Mouse (Mus musculus) layer of hippocampus, adult 18-20 months (tissue): ENCODE data around the gene Krtap22-2. TPM values are rescaled to one million over a fixed set of nuclear protein-coding genes. Genes with fewer than 3 reads are reported as not detected.
"Not testable (repeated sequence)": the region's sequence is repeated elsewhere in the genome, so short reads cannot be mapped to it uniquely, and the experiment has no call there.

ENCODE experiments used
- DNase-seq, 2 experiments: peaks; one replicate each; pipeline ENCODE4 v3.0.0; 2022; ENCODE audit warnings: low spot score in 2 of 2
- long read RNA-seq: library from polyadenylated mRNA; stranded (forward); transcript quantifications from one replicate; pipeline ENCODE4 v2.0.0, GENCODE M21; 2021
- total RNA-seq, 2 experiments: library from RNA; stranded (reverse); gene quantifications; 2 replicates each; pipeline ENCODE4 v1.2.3; 2021

The Krtap22-2 gene
- not detected for total RNA-seq
- long read RNA-seq = 0 reads

- no peak for DNase-seq
Measured at GRCm38 (mm10) chr16:89010659-89011058, at the start of gene Krtap22-2. TSS of gene Krtap22-2 (minus strand) at chr16:89010759.

- no peak for DNase-seq
Measured at GRCm38 (mm10) chr16:89047783-89048182, 37.2 kb upstream of the Krtap22-2 start, which contains the start of gene Krtap6-5. TSS of gene Krtap6-5 (minus strand) at chr16:89047883.

- not testable (repeated sequence) for DNase-seq
Measured at GRCm38 (mm10) chr16:89041372-89041771, 30.8 kb upstream of the Krtap22-2 start, which contains the start of gene Gm10228. TSS of gene Gm10228 (minus strand) at chr16:89041472.

GRCm38 (mm10) chr16:89031399-89031798, 20.8 kb upstream of the Krtap22-2 start, which contains the start of gene Krtap6-1:
TSS of gene Krtap6-1 (plus strand) at chr16:89031699.
- DNase-seq = not testable (repeated sequence)

DNA sequence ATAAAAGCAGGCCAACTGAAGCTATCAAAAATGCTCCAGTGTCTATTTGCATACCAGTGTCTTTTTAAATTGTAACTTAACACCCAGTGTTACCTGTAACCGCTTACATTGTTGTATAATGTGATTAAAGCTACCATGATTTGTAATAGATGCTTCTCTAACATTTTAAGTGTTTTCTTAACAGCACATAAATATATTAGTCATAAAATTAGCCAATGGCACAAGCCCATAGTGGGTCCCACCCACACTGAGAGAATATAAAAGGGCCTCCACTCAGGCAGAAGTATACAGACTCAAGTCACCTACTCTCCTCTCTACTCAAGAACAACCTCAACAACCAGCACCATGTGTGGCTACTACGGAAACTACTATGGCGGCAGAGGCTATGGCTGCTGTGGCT, 4.4 kb upstream of the Krtap22-2 start, which contains the start of gene Gm10229:
Gene Gm10229 (plus strand): TSS at position 301 of the 400 bp plus-strand sequence.
- DNase-seq = not testable (repeated sequence)

DNA sequence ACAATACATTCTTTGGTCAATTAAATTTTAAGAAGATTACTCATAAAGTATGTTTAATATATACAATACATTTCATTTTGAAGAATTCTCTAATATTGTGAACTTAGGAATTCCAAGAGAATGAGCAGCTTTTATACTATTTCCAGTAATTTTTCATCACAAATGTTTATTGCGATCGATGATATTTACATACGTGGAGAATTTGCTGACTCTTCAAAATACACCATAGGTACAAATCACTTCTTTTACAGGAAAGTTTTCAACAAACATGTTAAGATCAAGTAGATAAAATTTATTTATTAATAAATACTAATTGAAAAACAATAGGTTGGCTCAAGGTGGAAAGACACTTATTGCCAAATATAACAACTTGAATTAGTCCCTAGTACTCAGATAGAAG, 3.4 kb upstream of the Krtap22-2 start:
- no peak for DNase-seq

DNA sequence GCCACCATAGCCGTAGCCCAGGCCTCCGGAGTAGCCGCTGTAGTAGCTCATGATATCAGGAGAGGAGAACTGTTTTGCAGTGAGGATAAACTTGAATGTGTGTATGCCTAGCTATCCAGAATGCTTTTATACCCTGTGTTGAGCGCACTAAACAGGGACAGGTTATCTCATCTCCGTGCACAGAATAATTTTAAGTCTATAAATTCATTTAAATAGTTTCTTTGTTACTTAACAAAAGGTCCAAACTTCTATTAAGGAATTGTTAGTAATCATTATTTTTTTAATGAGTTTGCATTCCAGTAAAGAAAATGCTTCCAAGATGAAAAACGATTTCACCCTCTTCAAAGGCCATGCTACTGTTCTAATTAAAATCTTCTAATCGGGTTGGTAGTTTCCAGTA, 47.8 kb downstream of the Krtap22-2 start, which contains the start of gene Krtap16-3:
Gene Krtap16-3 (minus strand): TSS at position 101 of the 400 bp plus-strand sequence.
- no peak for DNase-seq

Other genes with a start within 250 kb of the Krtap22-2 start
- gene 2310057N15Rik, start 236.6 kb downstream of the Krtap22-2 start, total RNA-seq = not detected
- gene Gm5965, start 232.9 kb downstream of the Krtap22-2 start, total RNA-seq = not detected
- gene Gm20741, start 198.5 kb downstream of the Krtap22-2 start, total RNA-seq = not detected
- not detected for gene Krtap15, start 190.5 kb downstream of the Krtap22-2 start, total RNA-seq
- not detected for gene Krtap14, start 184.6 kb downstream of the Krtap22-2 start, total RNA-seq
- gene Krtap19-1, start 141.3 kb downstream of the Krtap22-2 start, total RNA-seq = not detected
- not detected for gene Krtap19-2, start 136.5 kb downstream of the Krtap22-2 start, total RNA-seq
- gene Krtap19-3, start 132.7 kb downstream of the Krtap22-2 start, total RNA-seq = not detected
- not detected for gene Krtap19-4, start 125.7 kb downstream of the Krtap22-2 start, total RNA-seq
- not detected for gene Krtap19-5, start 114.3 kb downstream of the Krtap22-2 start, total RNA-seq
- gene Krtap19-9b, start 78.5 kb downstream of the Krtap22-2 start, total RNA-seq = not detected
- gene Krtap16-3, start 47.9 kb downstream of the Krtap22-2 start, total RNA-seq = not detected
- gene Gm10229, start 4.5 kb upstream of the Krtap22-2 start, total RNA-seq = not detected
- not detected for gene Krtap6-1, start 20.9 kb upstream of the Krtap22-2 start, total RNA-seq
- gene Gm10228, start 30.7 kb upstream of the Krtap22-2 start, total RNA-seq = not detected
- not detected for gene Krtap6-5, start 37.1 kb upstream of the Krtap22-2 start, total RNA-seq
- gene 1110025L11Rik, start 53.2 kb upstream of the Krtap22-2 start, total RNA-seq = not detected
- gene Krtap6-3, start 73.3 kb upstream of the Krtap22-2 start, total RNA-seq = not detected
- not detected for gene Gm6358, start 130.1 kb upstream of the Krtap22-2 start, total RNA-seq
- gene Gm10061, start 140.3 kb upstream of the Krtap22-2 start, total RNA-seq = not detected
- gene Gm9789, start 147.2 kb upstream of the Krtap22-2 start, total RNA-seq = not detected
- gene Gm7735, start 158.7 kb upstream of the Krtap22-2 start, total RNA-seq = not detected
- gene 1110057P08Rik, start 164.0 kb upstream of the Krtap22-2 start, total RNA-seq = not detected
- not detected for gene Krtap20-2, start 195.1 kb upstream of the Krtap22-2 start, total RNA-seq